Mouse (Mus musculus) forebrain, postnatal 0 days (tissue): ENCODE measurements around the gene Dppa5a. TPM values are rescaled to one million over a fixed set of nuclear protein-coding genes. Genes with fewer than 3 reads are reported as not detected.
A peak's percentile ranks its signal among the peaks of the same experiment; 100 is the strongest.

ENCODE experiments used
- ATAC-seq: fragments of 200-750 bp; cut with Nextera tagmentation; 2 replicates; pipeline ENCODE4 v1.8.0; 2017; ENCODE audit warnings: mild to moderate bottlenecking, moderate library complexity
- DNase-seq: peaks from one replicate; pipeline ENCODE4 v3.0.0-alpha.2; 2015
- H3K27ac ChIP-seq: fragments of 300-500 bp; sonication (generic); 2 replicates; pipeline ENCODE4 v1.5.1; 2014; ENCODE audit warnings: low read depth, mild to moderate bottlenecking, antibody characterized with exemption, low read length, moderate library complexity, mixed read lengths
- H3K27me3 ChIP-seq: fragments of 300-500 bp; sonication (generic); 2 replicates; pipeline ENCODE4 v1.6.1; 2014; ENCODE audit warnings: mild to moderate bottlenecking, low read length, mixed read lengths; ENCODE audit not compliant: insufficient read depth
- H3K36me3 ChIP-seq: fragments of 300-500 bp; sonication (generic); 2 replicates; pipeline ENCODE4 v1.6.1; 2014; ENCODE audit warnings: mild to moderate bottlenecking, moderate library complexity; ENCODE audit not compliant: insufficient read depth
- H3K4me1 ChIP-seq: fragments of 300-500 bp; sonication (generic); 2 replicates; pipeline ENCODE4 v1.6.1; 2014; ENCODE audit warnings: antibody characterized with exemption; ENCODE audit not compliant: insufficient read depth
- H3K4me2 ChIP-seq: fragments of 300-500 bp; sonication (generic); 2 replicates; pipeline ENCODE4 v1.6.1; 2014; ENCODE audit warnings: low read depth, mild to moderate bottlenecking, moderate library complexity
- H3K4me3 ChIP-seq: fragments of 300-500 bp; sonication (generic); 2 replicates; pipeline ENCODE4 v1.5.1; 2014; ENCODE audit warnings: low read depth, low read length, mixed read lengths
- H3K9ac ChIP-seq: fragments of 300-500 bp; sonication (generic); 2 replicates; pipeline ENCODE4 v1.6.1; 2014; ENCODE audit warnings: mild to moderate bottlenecking
- H3K9me3 ChIP-seq: fragments of 300-500 bp; sonication (generic); 2 replicates; pipeline ENCODE4 v1.6.1; 2016; ENCODE audit warnings: low read length
- CTCF ChIP-seq: sonication (generic); IDR thresholded peaks from 2 replicates; pipeline ENCODE4 v1.5.1; 2016; ENCODE audit warnings: antibody characterized with exemption, control low read depth, low read depth
- WGBS: fragments of 180-500 bp; shearing (Covaris S2); extraction: QIAGEN DNeasy Blood & Tissue Kit; methylation state at CpG from one replicate; pipeline ENCODE4 v1.1.7; 2014; 5-methylcytosine and 5-hydroxymethylcytosine counted together
- polyA plus RNA-seq: library from polyadenylated mRNA; unstranded; fragments of >200 nt; fragmentation: Nextera tagmentation; extraction: Ambion mirVana; gene quantifications from 2 replicates; pipeline ENCODE4 v1.2.1, GENCODE M21; 2015
- total RNA-seq: library from RNA; depleted of rRNA; stranded (reverse); fragments of >200 nt; gene quantifications from 2 replicates; pipeline ENCODE4 v1.2.3, GENCODE M21; 2014

Gene Dppa5a
- total and polyA plus RNA-seq, 2 experiments from 2014 or later: 3.3 to 6.9 TPM

GRCm38 (mm10) chr9:78393741-78394140 is 25.8 kb upstream of the Dppa5a start:
- ATAC-seq (no peak), DNase-seq (no peak)
- no peaks in the 10 kb centered on the region for H3K4me1 ChIP-seq
- H3K4me2 ChIP-seq: no peak overlapping the region
- WGBS: 89% methylated on average over 10 of the region's 10 CpGs
- H3K27me3 ChIP-seq: peaks cover 44% of the 10 kb centered on the region
- TF ChIP-seq CTCF: no peak
- no peaks in the 10 kb centered on the region for H3K9me3 ChIP-seq
- no peak overlapping the region for H3K9ac ChIP-seq
- H3K4me3 ChIP-seq: no peak overlapping the region
- no peak overlapping the region for H3K27ac ChIP-seq
- H3K36me3 ChIP-seq: no peaks in the 10 kb centered on the region

- no peaks in the 10 kb centered on the region for H3K36me3 ChIP-seq
- TF ChIP-seq CTCF: no peak
- no peak for DNase-seq
- no peak for ATAC-seq
- no peak overlapping the region for H3K9ac ChIP-seq
- H3K4me2 ChIP-seq: no peak overlapping the region
- H3K4me3 ChIP-seq: no peak overlapping the region
- H3K27me3 ChIP-seq: peaks cover 16% of the 10 kb centered on the region
- H3K9me3 ChIP-seq: no peaks in the 10 kb centered on the region
- WGBS: 58% methylated on average over 5 of the region's 5 CpGs
- no peak overlapping the region for H3K27ac ChIP-seq
- H3K4me1 ChIP-seq: no peaks in the 10 kb centered on the region
Measured at GRCm38 (mm10) chr9:78389981-78390380, 22.0 kb upstream of the Dppa5a start.

DNA sequence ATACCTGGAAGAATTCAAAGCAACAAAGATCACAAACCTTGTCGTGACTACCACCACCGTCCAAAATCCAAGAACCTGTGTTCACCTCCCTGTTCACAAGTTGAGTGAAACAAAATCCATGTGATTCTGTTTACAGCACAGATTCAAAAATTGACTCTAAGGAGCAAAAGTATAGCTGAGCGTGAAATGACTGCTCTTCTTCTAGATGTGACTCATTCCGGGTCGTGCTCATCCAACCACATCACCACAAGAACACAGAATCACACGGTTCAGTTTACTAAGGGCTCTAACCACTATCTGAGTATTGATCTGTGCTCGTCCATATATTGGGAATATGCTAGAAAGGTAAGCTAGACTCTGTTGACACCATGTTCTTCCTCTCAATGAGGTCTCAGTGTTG is 19.0 kb upstream of the Dppa5a start:
- no peak for ATAC-seq
- 91% methylated on average over 7 of the region's 7 CpGs for WGBS

DNA sequence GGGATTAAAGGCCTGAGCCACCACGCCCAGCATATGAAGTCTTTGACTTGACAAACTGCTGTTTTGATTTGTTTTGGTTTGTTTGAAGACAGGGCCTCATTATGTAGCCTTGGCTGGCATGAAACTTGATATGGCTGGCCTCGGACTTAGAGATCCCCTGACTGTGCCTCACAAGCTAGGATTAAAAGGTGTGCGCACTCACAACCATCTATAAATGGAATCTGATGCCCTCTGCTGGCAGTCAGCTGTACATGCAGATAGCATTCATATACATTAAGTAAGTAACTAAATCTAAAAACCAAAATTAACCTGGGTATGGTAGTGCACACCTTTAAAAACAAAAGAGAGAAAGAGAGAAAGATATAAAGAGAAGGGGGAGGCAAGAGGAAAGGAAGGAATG is 17.9 kb upstream of the Dppa5a start:
- Histone ChIP-seq H3K27ac (no peak overlapping the region), H3K4me3 (no peak overlapping the region), H3K36me3 (no peaks in the 10 kb centered on the region), H3K9me3 (no peaks in the 10 kb centered on the region), H3K4me1 (no peaks in the 10 kb centered on the region), H3K27me3 (no peaks in the 10 kb centered on the region), H3K4me2 (no peak overlapping the region), H3K9ac (no peak overlapping the region)
- WGBS: 45% methylated on average over 3 of the region's 3 CpGs
- ATAC-seq (no peak), DNase-seq (no peak)
- peak; percentile 58 for TF ChIP-seq CTCF

More for the DNA sequence above, 19.0 kb upstream of the Dppa5a start:
- Histone ChIP-seq H3K27me3 (no peaks in the 10 kb centered on the region; the same call in 1 of the 2 replicates), H3K4me1 (no peaks in the 10 kb centered on the region), H3K4me3 (no peak overlapping the region), H3K27ac (no peak overlapping the region), H3K9me3 (no peaks in the 10 kb centered on the region), H3K4me2 (no peak overlapping the region), H3K9ac (no peak overlapping the region), H3K36me3 (no peaks in the 10 kb centered on the region)
- no peak for TF ChIP-seq CTCF
- no peak for DNase-seq

DNA sequence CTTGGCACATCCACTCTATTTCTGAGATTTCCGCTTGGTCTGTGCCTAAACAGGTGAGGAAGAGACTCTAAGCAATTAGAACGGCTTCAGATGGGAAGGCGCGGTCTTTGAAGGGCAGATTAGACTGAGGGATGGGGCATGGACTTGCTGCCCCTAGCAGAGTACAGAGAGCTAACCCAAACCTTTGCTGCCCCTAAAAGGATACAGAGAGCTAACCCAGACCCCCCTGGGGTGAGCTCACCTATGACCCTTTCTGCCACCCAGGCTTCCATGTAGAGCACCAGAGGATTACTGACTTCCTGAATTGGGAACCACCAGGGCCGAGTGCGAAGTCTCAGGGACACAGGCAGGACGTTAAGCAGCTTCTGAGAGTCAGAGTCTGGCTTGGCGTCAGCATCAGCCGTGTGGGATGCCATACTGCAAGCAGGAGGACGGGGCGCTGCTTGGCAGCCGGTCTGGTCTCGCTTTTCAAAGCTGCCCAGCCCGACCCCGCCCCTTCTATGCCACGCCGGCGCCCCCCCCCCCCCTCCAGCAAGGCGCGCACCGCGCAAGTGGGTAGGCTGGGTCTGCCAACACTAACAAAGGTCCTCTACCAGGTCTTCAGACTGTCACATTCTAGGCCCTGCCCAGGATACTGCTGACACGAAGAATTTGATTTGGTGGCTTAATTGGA is 10.3 kb upstream of the Dppa5a start, which contains the start of gene Ooep:
Gene Ooep, minus strand, starts transcription at position 613 of the 673 bp plus-strand sequence.
- TF ChIP-seq CTCF: 0 out of 2 replicates have a peak, but pooled peaks have one; percentile 11
- H3K27ac ChIP-seq: peak within 1 kb of the TSS; percentile 50; the same call in 1 of the 2 replicates

GRCm38 (mm10) chr9:78377546-78377945 is 9.6 kb upstream of the Dppa5a start:
- Histone ChIP-seq H3K9me3 (no peaks in the 10 kb centered on the region), H3K27ac (no peak overlapping the region), H3K4me3 (peak overlapping the region; percentile 38), H3K4me1 (no peaks in the 10 kb centered on the region), H3K27me3 (no peaks in the 10 kb centered on the region), H3K36me3 (no peaks in the 10 kb centered on the region), H3K4me2 (peak overlapping the region; percentile 68), H3K9ac (0 out of 2 replicates have a peak overlapping the region, but pooled peaks have one; percentile 7)
- 19% methylated on average over 8 of the region's 8 CpGs for WGBS
- DNase-seq: peak; percentile 52
- no peak for TF ChIP-seq CTCF
- no peak for ATAC-seq

More for the DNA sequence above, 10.3 kb upstream of the Dppa5a start, which contains the start of gene Ooep:
- 5% methylated on average over 22 of the region's 23 CpGs for WGBS
- no peaks in the 10 kb centered on the region for H3K27me3 ChIP-seq
- ATAC-seq: peak; percentile 97
- H3K4me2 ChIP-seq: peak within 1 kb of the TSS; percentile 68
- peak; percentile 81 for DNase-seq
- no peaks in the 10 kb centered on the region for H3K4me1 ChIP-seq
- peak within 1 kb of the TSS; percentile 56 for H3K9ac ChIP-seq
- no peaks in the 10 kb centered on the region for H3K9me3 ChIP-seq
- peak within 1 kb of the TSS; percentile 38 for H3K4me3 ChIP-seq
- H3K36me3 ChIP-seq: no peaks in the 10 kb centered on the region

GRCm38 (mm10) chr9:78375486-78375885 is 7.5 kb upstream of the Dppa5a start:
- Histone ChIP-seq H3K9ac (no peak overlapping the region), H3K4me2 (no peak overlapping the region), H3K27ac (no peak overlapping the region), H3K36me3 (no peaks in the 10 kb centered on the region), H3K4me1 (no peaks in the 10 kb centered on the region), H3K27me3 (no peaks in the 10 kb centered on the region), H3K9me3 (no peaks in the 10 kb centered on the region), H3K4me3 (no peak overlapping the region)
- DNase-seq (no peak), ATAC-seq (no peak)
- no peak for TF ChIP-seq CTCF
- 80% methylated on average over 4 of the region's 4 CpGs for WGBS
